Mouse (Mus musculus) forebrain, embryonic 16.5 days (tissue): ENCODE results near the gene Angptl2. TPM values are rescaled to one million over a fixed set of nuclear protein-coding genes. Genes with fewer than 3 reads are reported as not detected.

Experiments
- ATAC-seq: fragments of 200-750 bp; cut with Nextera tagmentation; 2 replicates; pipeline ENCODE4 v1.8.0; 2017; ENCODE audit warnings: mild to moderate bottlenecking, moderate library complexity
- H3K27ac ChIP-seq: fragments of 300-500 bp; sonication (generic); 2 replicates; pipeline ENCODE4 v1.5.1; 2014; ENCODE audit warnings: low read length, control low read depth
- H3K27me3 ChIP-seq: fragments of 300-500 bp; sonication (generic); replicated peaks from 2 replicates; pipeline ENCODE4 v1.6.1; 2014; ENCODE audit warnings: low read length; ENCODE audit not compliant: control insufficient read depth, insufficient read depth
- H3K36me3 ChIP-seq: fragments of 300-500 bp; sonication (generic); 2 replicates; pipeline ENCODE4 v1.6.1; 2014; ENCODE audit not compliant: control insufficient read depth, insufficient read depth
- H3K4me1 ChIP-seq: fragments of 300-500 bp; sonication (generic); replicated peaks from 2 replicates; pipeline ENCODE4 v1.6.1; 2014; ENCODE audit warnings: low read length; ENCODE audit not compliant: control insufficient read depth, insufficient read depth
- H3K4me2 ChIP-seq: fragments of 300-500 bp; sonication (generic); 2 replicates; pipeline ENCODE4 v1.6.1; 2014; ENCODE audit warnings: mild to moderate bottlenecking, low read length, control low read depth
- H3K4me3 ChIP-seq: fragments of 300-500 bp; sonication (generic); replicated peaks from 2 replicates; pipeline ENCODE4 v1.5.1; 2014; ENCODE audit warnings: mild to moderate bottlenecking, low read length, control low read depth
- H3K9ac ChIP-seq: fragments of 300-500 bp; sonication (generic); replicated peaks from 2 replicates; pipeline ENCODE4 v1.6.1; 2014; ENCODE audit warnings: low read depth, low read length, control low read depth
- H3K9me3 ChIP-seq: fragments of 300-500 bp; sonication (generic); 2 replicates; pipeline ENCODE4 v1.6.1; 2016; ENCODE audit warnings: low read length; ENCODE audit not compliant: control insufficient read depth
- WGBS: fragments of 180-500 bp; shearing (Covaris S2); extraction: QIAGEN DNeasy Blood & Tissue Kit; methylation state at CpG from one replicate; pipeline ENCODE4 v1.1.7; 2014; 5-methylcytosine and 5-hydroxymethylcytosine counted together
- polyA plus RNA-seq: library from polyadenylated mRNA; unstranded; fragments of >200 nt; fragmentation: Nextera tagmentation; extraction: Ambion mirVana; gene quantifications from 2 replicates; pipeline ENCODE4 v1.2.1, GENCODE M21; 2015

Gene Angptl2
- polyA plus RNA-seq, 1 experiment from 2014 or later: 12.0 TPM

DNA sequence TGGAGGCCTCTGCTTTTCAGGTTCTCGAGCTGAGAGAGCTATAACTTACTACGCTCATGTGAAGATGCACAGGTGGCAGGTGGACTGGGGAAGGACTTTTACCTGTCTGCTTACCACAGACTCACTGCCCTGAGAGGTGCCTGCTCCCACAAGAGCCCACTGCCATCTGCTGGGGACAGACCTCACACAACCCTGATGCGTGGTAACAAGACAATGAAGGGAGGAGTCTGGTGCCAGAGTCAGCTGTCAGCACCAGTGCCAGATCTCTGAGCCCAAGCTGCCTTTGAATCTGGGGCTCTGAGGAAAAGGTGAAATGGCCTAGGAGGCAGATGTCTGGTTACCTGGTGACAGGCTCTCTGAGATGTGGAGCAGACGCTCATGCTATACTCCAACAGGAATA, 19.0 kb downstream of the Angptl2 start:
- 75% methylated on average over 4 of the region's 4 CpGs for WGBS
- Histone ChIP-seq H3K9ac (no peak overlapping the region), H3K27me3 (no peaks in the 10 kb centered on the region), H3K27ac (no peak overlapping the region), H3K9me3 (no peaks in the 10 kb centered on the region), H3K4me1 (peaks cover 13% of the 10 kb centered on the region), H3K36me3 (no peaks in the 10 kb centered on the region), H3K4me3 (no peak overlapping the region), H3K4me2 (no peak overlapping the region)
- ATAC-seq: no peak

DNA sequence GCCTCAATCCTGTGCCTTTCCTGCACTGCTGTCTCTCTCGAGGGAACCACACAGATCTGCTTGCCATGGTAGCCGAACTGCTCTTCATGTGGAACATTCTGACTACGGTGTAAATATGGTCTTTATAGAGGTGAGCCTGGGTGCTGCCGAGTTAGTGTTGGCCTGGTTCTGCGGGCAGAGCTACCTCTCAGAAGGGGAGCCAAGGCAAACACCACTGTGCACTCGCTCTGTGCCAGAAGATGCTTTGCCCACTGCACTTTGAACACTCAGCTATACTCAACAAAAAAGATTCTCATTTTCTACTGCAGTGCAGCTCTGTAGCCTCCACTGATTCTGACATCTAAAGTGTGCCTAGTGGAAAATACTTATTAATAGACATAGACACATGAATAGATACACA, 21.7 kb downstream of the Angptl2 start:
- H3K27me3 ChIP-seq: no peaks in the 10 kb centered on the region
- no peak overlapping the region for H3K4me3 ChIP-seq
- H3K4me2 ChIP-seq: no peak overlapping the region
- no peak overlapping the region for H3K9ac ChIP-seq
- ATAC-seq: no peak
- no peak overlapping the region for H3K27ac ChIP-seq
- no peaks in the 10 kb centered on the region for H3K9me3 ChIP-seq
- H3K36me3 ChIP-seq: no peaks in the 10 kb centered on the region
- H3K4me1 ChIP-seq: peaks cover 13% of the 10 kb centered on the region
- 86% methylated on average over 6 of the region's 6 CpGs for WGBS

DNA sequence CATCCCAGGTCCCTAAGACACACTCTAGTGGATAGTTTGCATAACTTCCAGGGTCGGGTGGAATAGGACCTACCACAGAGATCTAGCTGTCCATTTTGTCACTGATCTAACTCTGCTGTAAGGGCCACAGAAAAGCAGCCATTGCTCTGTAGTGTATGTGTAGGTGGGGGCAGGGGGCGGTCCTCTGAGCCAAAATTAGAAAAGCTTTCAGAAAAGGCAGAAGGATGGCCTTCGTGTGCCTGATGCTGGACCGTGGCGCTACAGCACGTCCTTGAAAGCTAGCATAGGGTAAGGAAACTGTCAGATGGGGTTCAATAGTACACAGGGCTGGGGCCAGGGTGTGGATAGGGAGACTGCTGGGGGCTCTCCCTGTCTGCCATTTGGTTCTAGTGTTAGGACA, 29.0 kb downstream of the Angptl2 start:
- no peak overlapping the region for H3K9ac ChIP-seq
- H3K36me3 ChIP-seq: no peaks in the 10 kb centered on the region
- H3K27ac ChIP-seq: no peak overlapping the region
- H3K4me3 ChIP-seq: no peak overlapping the region
- H3K9me3 ChIP-seq: no peaks in the 10 kb centered on the region
- no peak overlapping the region for H3K4me2 ChIP-seq
- WGBS: 85% methylated on average over 6 of the region's 6 CpGs
- no peaks in the 10 kb centered on the region for H3K4me1 ChIP-seq
- no peak for ATAC-seq
- no peaks in the 10 kb centered on the region for H3K27me3 ChIP-seq

DNA sequence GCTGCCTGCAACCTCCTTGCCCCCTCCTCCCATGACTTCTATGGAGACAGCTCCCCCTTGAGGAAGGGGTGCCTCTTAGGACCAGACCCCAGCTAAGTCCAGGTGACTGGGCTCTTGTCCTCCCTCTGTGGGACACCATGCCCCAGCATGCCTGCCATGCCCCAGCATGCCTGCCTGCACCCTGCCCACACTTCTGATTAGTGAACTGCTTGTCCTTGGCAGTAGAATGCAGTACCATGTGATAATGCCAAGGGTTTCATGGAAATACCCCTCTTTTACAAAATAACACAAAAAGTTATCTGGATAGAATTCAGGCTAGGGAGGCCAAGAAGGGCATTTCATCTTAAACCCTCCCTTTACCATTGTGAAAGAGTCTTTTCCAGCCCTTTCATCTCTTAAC, 29.5 kb downstream of the Angptl2 start:
- Histone ChIP-seq H3K4me1 (no peaks in the 10 kb centered on the region), H3K9me3 (no peaks in the 10 kb centered on the region), H3K27me3 (no peaks in the 10 kb centered on the region), H3K4me3 (no peak overlapping the region), H3K4me2 (no peak overlapping the region), H3K27ac (no peak overlapping the region), H3K9ac (no peak overlapping the region), H3K36me3 (no peaks in the 10 kb centered on the region)
- no peak for ATAC-seq

DNA sequence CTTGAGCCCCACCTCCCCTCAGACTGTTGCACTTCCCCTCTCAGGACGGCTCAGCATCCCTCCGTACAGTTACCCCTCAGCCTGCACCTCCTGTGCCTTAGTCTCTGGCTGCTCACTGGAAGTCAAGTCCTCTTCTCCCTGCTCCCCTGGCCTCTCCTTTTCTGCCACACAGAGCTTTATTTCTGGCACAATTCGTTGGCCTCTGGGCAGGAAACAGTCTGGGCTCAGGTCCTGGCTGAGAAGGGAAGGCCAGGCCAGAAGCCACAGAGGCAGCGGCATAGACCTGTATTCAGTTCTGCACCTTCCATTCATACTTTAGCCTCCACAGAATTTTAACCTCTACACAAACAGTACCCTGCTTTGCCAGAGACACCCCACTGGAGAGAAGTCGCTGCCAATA, 31.0 kb downstream of the Angptl2 start:
- H3K4me2 ChIP-seq: no peak overlapping the region
- ATAC-seq: no peak
- 80% methylated on average over 5 of the region's 5 CpGs for WGBS
- no peaks in the 10 kb centered on the region for H3K27me3 ChIP-seq
- H3K36me3 ChIP-seq: no peaks in the 10 kb centered on the region
- H3K4me1 ChIP-seq: no peaks in the 10 kb centered on the region
- H3K4me3 ChIP-seq: no peak overlapping the region
- no peak overlapping the region for H3K27ac ChIP-seq
- H3K9ac ChIP-seq: no peak overlapping the region
- no peaks in the 10 kb centered on the region for H3K9me3 ChIP-seq

DNA sequence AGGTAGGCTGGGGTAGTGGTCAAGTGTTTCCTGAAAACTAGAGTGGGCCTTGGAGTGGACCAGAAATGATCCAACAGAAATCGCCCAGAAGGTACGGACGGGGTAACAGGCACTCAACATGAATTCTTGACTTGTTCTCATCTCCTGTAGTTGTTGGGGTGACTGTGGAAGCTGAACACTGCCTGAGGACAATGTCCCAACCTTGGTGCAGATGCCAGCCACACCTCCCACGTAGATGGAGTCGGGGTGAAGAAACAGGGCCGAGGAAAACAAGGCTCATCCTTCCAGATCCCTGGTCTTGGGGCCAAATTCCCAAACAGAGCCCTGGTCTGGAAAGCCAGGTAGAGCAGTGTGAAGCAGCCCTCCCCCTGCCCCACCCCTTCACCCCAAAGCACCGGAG, 32.7 kb downstream of the Angptl2 start:
- no peaks in the 10 kb centered on the region for H3K36me3 ChIP-seq
- 93% methylated on average over 7 of the region's 7 CpGs for WGBS
- H3K4me1 ChIP-seq: peaks cover 4% of the 10 kb centered on the region; the same call in 1 of the 2 replicates
- H3K9me3 ChIP-seq: no peaks in the 10 kb centered on the region
- no peak for ATAC-seq
- no peak overlapping the region for H3K4me2 ChIP-seq
- no peak overlapping the region for H3K9ac ChIP-seq
- no peaks in the 10 kb centered on the region for H3K27me3 ChIP-seq
- no peak overlapping the region for H3K4me3 ChIP-seq
- no peak overlapping the region for H3K27ac ChIP-seq

DNA sequence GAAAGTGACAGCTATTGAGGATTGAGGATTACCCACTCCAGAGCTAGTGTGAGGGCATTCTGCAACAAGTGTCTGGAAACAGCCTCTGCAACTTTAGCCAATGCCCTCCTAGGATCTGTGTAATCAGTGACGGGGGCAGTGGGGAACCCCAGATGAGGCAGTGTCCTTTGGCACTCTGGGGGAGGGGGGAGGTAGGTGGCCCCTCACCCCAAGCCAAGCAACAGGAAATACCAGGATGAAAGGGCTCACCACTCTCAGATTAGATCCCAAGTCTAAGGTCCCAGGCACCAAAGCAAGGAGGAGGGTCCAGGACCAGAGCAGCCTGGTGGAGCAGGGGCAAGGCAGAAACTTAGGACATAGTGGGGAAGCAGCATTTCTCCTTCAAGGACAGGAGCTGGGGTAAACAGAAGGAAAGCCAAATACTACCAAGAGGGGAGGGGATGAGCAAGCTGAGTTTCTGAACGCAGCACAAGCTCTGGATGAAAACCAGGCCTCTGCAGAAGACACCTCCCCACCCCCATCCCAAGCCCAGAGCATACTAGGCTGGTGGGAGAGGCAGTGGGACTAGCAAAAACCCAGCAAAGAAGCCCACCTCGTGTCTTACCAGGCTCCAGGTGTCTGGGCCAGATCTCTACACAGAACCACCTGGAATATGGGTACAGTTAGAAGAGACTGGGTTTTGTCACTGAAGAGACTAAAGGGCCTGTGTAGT, 34.2 kb downstream of the Angptl2 start:
- no peaks in the 10 kb centered on the region for H3K27me3 ChIP-seq
- peaks cover 9% of the 10 kb centered on the region for H3K4me1 ChIP-seq
- H3K4me3 ChIP-seq: no peak overlapping the region
- no peak overlapping the region for H3K9ac ChIP-seq
- no peak overlapping the region for H3K4me2 ChIP-seq
- no peaks in the 10 kb centered on the region for H3K36me3 ChIP-seq
- ATAC-seq: no peak
- H3K9me3 ChIP-seq: no peaks in the 10 kb centered on the region
- H3K27ac ChIP-seq: no peak overlapping the region
- 78% methylated on average over 3 of the region's 3 CpGs for WGBS

DNA sequence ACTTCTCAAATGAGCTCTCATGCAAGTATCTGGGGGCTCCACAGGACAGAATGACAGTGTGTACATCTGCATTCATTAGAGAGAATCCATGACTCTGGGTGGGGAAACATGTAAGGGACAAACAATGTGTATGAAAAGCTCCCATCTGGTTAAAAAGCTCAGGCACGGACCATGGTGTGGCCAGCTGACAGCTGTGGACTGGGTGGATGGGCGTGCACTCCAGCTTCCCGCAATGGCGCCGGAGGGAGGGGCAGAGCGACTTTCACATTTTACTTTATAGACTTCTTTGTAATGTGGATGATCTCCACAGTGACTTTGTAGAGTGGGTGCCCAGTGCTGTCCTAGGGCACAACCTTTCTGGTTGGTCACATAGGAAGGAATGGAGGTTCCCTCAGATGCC, 36.9 kb downstream of the Angptl2 start:
- 87% methylated on average over 6 of the region's 6 CpGs for WGBS
- Histone ChIP-seq H3K4me2 (no peak overlapping the region), H3K27ac (no peak overlapping the region), H3K27me3 (no peaks in the 10 kb centered on the region), H3K4me1 (peaks cover 9% of the 10 kb centered on the region), H3K4me3 (no peak overlapping the region), H3K9ac (no peak overlapping the region), H3K36me3 (no peaks in the 10 kb centered on the region), H3K9me3 (no peaks in the 10 kb centered on the region)
- no peak for ATAC-seq

DNA sequence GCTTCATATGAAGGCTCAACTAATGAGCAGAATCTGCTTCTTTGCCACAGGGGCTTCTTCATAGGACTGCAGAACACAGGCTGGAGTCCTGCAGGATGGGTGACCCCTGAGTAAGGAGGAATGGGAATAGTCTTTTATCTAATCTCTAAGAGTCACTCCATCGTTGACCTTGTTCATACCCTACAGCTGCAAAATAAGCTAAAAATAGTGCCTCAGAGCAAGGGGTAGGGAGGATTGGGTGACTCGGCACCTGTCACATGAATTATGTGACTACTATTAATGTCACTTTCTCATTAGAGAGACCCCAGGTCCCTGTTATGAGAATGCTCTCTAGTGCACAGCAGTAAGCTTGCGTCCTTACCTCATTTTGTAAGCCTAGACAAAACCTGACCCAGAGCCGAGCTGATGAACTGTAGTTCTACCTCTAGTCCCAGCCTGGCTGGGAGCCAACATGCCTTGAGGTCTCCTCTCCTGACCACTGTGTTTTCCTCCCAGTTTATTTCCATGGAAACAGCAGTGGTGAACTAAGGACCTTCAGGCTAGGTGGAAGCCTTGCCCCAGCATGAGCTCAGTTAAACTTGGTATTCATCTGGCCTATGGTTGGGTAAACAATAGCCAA, 37.8 kb downstream of the Angptl2 start:
- H3K9me3 ChIP-seq: no peaks in the 10 kb centered on the region
- no peak overlapping the region for H3K4me2 ChIP-seq
- 59% methylated on average over 4 of the region's 4 CpGs for WGBS
- H3K4me3 ChIP-seq: no peak overlapping the region
- no peak overlapping the region for H3K27ac ChIP-seq
- H3K4me1 ChIP-seq: peaks cover 9% of the 10 kb centered on the region
- no peak overlapping the region for H3K9ac ChIP-seq
- no peak for ATAC-seq
- H3K36me3 ChIP-seq: no peaks in the 10 kb centered on the region
- H3K27me3 ChIP-seq: no peaks in the 10 kb centered on the region
